Mouse (Mus musculus) Muller cell, postnatal 12 days (primary cell): ENCODE results near the gene Faim.

Source experiments
- DNase-seq: peaks from one replicate; pipeline ENCODE4 v3.0.0-alpha.2; 2015; ENCODE audit errors: inconsistent ontology term

Gene Faim

DNA sequence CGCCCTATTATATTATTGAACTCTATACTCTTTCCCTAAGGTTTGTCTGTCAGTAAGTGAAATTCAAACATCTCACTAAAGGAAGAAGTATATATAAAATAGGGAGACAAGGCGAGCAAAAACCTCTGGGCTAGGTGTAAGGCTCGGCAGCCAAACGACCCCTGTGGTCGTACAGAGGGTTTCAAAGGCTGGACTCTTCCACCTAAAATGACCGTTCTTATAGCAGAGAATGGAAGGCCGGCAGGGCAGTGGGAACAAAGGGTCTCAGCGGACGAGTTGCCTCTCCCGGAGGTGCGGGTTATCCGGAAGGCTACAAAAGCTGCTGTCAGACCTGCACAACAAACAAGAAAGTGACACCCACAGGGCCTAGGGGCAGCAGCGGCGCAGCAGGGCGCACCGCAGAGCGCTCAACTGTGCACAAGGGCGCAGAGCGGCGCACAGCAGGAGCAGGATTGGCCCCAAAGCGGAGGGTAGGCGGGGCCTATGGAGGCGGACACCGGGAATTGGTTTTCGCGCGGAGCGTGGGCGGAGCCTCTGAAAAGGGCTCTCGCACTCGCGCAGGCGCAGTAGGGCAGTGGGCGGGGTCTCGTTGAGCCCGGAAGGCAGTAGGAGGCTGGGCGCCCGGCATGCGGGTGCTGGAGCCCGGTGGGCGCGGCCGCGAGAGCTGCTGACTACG lies at the start of gene Faim:
Gene Faim (plus strand): TSS at position 574 of the 676 bp plus-strand sequence.
- peak; percentile 99 for DNase-seq

DNA sequence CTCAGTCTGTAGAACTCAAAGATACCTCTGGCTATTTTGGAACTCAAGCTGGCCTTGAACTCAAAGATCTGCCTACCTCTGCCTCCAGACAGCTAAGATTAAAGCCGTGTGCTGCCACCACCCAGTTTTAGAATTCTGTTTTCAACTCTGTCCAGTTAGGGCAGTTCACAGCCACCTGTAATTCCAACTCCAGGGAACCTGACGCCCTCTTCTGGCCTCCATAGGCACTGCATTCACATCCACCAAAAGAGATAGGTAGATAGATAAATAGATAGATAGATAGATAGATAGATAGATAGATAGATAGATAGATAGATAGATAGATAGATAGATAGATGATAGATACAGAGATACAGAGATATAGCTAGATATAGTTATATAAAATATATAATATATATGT lies 46.9 kb upstream of the Faim start:
- no peak for DNase-seq

DNA sequence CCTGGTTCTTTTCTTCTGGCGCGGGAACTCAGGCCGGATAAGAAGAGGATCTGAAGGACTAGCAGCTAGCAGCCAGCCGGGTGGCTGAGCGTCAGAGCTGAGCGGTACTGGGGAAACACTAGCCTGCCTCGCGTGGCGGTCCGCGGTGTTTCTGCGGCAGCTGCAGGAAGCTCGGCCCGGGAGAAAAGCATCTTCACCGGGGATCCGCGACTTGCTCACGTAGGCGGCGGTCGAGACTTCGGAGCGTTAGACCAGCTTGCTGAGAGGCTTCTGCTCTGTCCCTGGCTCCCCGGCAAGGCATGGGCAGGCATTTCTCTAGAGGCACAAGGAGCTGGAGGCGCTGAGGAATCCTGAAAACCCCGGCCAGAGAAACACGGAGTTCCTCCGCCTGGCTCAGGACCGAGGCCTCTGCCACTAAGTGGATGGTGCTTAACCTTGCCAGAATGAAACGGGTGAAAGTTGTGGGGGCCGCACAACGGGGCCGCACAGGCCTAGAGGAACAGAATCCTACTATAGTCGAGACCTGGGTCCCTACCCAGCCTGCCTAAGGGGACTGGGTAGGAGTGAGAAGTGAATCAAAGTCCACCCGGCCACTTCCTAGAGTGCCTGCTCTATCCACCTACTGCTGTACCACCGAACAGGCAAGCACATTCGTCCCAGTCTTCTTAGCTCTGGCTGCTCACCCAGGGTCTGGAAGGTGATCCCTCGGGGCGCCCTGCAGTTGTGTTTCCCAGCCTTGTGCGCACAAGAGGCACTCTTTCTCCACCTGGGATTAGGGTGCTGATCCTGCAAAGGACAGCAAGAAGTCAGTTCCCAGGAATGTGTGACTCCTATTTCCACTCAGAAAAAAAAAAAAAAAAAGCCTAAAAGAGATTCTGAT lies 33.8 kb upstream of the Faim start:
- peak; percentile 23 for DNase-seq

DNA sequence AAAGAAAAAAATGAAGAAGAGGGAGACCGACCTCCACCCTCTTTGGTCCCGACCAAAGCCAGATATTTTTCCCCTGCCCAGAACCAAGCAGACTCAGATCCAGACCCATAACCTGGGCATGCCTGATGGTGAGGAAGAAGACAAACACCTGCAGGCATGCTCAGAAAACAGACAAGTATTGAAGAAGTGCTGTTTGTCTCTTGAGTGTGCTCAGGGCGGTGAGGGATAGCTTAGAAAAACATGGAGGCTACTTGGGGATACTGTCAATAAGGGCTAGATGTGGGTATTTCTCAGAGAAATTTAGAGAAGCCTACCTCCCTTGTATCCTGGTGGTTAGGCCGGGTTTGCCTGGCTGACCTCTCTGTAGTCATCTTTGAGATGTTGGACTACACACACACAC lies 32.9 kb upstream of the Faim start:
- no peak for DNase-seq

DNA sequence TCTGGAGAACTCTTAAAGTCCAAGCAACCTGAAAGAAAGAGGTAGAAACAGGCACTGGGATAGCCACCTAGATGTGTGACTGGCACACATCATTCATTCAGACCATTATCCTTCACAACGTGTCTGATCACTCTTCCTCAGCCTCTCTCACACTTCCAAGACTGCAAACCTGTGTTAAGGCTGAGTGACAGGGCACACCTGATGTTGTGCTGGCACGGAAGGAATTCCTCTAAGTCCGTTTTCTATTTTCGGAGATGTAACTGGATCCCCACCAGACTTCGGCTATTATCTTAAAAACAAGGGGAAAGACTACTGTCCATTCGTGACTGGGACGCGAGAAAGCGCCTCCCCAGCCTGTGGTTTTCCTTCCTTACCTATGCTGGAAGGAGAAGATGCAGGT lies 32.3 kb upstream of the Faim start:
- DNase-seq, result no peak

DNA sequence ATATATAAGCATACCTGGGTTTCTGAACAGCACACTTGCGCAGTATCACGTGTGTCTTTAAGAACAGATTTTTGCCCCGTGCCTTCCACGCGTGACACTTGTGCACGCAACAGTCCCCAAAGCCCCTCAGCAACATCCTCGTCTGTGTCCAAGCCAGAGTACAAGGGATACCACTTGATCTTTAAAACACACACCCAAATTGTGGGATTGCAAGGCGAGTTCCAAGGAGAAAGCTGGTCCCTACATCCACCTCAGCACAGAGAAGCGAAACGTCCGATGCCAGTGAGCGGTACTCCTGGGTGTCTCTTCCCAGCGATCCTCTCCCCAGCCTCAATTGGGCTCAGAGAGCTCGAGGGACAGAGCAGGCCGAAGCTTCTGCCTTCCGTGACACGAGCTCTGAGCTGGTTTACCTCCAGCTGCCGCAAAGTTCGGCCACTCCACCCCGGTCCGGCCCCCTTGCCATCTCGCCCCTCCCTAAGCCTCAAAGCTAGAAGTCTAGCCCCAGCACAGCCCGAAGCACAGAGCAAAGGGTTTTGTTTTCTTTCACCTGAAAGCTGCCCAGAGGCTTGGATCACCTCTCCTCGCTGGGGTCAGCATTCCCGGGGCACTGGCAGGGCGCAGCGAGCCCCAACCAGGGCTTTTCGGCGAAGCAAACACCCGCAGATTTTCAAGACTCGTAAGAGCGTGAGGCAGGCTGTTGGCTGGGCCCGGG lies 31.6 kb upstream of the Faim start:
- DNase-seq, result peak; percentile 47

DNA sequence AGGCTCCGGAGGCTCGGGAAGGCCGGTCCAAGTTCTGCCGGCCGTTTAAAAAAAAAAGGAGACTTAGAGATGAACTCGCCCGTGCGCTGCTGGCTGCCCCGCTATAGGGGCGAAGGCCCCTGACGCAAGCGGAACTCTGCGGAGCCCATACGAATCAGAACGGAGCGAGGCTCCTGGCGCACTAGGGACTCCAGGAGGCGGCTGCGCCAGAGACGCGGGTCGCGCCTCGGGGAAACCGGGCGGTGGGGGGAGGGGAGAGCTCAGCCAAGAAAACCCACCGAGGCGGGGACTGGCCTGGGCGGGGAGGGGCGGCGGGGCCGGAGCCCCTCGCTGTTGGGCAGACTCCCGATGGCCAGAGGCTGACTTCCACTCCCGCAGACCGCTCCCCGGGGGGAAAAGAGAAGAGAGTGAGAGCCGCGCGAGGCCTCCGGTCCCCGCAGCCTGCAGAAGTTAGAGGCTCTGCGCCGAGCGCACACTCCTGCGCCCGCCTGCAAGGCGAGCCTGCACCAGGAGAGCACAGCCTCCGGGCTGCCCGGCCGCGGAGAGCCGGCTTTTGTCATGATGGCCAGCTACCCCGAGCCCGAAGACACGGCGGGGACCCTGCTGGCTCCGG lies 31.0 kb upstream of the Faim start, which contains the start of gene Foxl2:
Gene Foxl2 (plus strand): TSS at position 186 of the 613 bp plus-strand sequence.
- DNase-seq, result no peak

DNA sequence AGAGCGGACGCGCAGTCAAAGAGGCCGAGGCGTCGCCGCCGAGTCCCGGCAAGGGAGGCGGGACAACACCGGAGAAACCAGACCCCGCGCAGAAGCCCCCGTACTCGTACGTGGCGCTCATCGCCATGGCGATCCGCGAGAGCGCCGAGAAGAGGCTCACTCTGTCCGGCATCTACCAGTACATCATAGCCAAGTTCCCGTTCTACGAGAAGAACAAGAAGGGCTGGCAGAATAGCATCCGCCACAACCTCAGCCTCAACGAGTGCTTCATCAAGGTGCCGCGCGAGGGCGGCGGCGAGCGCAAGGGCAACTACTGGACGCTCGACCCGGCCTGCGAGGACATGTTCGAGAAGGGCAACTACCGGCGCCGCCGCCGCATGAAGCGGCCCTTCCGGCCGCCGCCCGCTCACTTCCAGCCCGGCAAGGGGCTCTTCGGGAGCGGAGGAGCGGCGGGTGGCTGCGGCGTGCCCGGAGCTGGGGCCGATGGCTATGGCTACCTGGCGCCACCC lies 30.4 kb upstream of the Faim start:
- no peak for DNase-seq

DNA sequence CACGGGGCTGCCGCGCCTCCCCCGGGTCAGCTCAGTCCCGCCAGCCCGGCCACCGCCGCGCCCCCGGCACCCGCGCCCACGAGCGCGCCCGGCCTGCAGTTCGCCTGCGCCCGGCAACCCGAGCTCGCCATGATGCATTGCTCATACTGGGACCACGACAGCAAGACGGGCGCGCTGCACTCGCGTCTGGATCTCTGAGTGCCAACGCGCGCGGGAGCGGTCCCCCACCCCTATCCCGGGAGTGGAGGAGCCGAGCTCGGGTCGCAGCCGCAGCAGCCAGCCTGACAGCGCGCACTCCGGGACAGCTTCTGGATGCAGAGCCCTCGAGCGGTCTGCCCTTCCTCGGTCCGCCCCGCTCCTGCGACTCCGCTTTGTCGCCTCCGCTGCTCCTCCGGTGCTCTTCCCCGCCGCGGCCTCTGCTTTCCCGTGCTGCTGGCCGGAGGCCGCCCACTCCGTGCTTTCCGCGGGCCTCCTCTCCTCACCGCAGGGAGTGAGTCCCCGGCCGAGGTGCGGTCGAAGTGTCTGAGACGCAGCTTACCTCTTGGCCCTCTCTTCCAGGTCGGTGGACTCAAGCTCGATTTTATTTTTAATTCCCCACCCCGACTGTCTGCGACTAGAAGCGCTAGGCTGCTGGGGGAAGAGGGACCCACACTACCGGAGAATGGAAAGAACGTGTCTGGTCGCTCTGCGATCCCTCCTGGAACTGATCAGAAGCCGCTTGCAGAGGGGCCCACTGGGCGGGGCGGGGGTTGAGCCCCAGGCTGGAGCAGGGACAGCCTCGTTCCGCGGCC lies 29.4 kb upstream of the Faim start:
- DNase-seq, result no peak

DNA sequence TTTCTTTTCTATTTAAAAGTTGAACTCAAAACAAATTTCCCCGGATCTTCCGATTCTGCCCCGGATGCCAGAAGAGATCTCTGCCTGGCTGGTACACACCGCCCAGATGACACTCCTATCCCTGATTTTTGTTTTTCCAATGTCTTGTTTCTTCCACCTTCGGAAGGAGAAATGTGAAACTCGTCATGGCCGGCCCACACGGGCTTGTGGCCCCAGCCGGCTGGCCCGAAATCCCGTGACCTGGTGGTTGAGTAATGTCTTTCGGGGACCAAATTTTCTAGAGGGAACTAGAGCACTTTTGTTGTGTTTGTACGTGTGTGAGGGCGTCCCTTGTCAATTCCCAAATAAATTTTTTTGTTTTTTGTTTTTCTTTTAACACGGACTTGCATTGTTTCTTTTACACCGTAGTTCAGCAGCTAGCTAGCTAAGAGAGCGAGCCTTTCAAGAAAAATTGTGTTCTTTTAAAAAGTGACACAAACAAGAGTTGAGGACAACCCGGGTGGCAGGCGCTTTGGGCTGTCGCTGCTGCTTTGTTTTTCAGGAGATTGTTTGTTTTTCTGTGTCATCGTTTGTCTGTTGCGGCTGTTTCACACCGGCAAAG lies 28.3 kb upstream of the Faim start:
- DNase-seq, result peak; percentile 67

DNA sequence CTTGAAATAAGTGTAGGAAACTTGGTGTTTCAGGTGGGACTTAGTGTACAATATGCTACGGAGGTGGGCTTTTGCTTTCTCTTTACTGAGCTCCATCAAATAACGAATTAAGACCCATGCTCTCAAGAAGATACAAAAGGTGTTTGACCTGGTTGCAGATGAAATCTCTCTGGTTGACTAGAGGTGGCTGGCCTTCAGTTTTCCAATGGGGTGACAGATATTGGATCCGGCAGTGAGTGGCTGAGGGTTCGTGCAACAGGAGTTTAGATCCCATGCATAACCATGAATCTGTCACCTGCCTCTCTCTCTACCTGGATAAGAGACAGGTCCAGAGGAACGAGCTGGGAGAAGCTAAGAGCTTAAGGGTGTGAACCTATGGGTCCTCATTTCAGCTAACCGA lies 27.5 kb upstream of the Faim start:
- no peak for DNase-seq

DNA sequence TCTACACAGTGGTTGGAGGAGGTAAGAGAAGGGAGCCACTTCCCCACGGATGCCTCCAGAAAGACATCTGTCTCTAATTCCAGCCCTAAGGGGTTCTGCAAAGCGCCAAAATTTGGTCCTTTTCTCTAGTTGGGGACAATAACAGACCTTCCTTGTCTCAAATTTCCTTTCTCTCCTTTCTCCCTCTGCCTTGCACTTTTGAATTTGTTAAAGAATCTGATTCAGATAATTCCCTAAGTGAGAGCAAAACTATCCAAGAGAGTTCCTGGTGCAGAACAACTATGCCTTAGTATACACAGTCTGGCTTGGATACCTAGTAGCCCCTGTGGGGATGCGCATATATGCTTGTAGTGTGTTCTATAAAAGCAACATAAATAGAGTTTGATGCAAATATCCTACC lies 26.3 kb upstream of the Faim start:
- DNase-seq, result no peak

DNA sequence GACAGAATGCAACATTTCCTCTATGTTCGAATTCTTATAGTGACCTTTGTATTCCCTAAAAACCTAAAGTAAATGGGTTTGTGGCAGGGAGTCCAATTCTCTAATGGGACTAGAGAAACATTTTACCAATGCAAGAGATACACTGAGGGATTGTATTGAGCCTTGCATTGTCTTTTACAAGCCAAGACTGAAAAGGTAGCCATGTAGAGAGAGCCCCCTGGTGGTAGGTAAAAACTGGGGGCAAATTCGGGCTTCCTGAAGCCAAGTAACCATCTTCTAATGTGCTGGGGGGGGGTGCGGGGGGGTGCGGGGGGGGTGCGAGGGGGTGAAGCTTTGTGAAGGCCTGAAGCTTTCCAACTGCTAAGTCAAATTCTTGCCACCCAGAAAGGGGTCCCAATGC lies 25.8 kb upstream of the Faim start:
- no peak for DNase-seq

DNA sequence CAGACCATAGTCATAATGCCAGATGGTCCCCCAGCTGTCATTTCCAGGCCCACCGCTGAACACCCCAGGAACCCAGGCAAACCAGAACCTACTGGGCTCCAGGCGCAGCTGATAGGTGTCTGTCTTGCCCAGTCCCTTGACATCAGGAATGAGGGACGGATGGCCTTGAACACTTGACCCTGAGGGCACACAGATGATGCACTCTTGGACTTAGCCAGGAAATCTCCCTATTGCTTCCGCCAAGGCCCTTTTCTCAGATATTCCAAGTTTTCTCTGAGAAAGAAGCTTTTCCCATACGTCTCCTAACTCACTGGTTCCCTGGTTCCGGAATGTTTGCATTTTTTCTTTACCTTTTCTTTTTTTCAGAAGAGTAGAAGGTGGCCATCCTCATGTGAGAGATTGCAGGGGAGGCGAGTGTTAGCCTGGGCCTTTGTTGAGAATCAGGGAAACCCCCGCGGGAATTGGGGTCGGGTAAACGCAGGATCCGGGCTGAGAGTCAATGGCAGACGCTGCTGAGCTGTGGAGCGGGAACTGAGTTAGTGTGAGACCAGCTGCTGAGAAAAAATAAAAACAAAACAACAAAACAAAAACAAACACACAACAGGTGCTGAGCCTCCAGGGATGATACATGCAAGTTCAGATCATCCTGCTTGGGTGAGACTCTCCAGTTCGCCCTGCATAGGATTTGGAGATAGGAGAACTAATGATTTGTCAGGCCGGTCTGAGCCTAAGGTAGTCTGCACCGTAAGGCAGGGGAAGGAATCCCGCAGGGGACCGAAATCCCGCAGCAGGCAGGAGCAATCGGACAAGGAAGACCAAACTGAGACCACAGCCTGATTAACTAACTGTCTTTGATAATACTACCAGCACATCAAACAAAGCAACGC lies 24.3 kb upstream of the Faim start:
- no peak for DNase-seq

DNA sequence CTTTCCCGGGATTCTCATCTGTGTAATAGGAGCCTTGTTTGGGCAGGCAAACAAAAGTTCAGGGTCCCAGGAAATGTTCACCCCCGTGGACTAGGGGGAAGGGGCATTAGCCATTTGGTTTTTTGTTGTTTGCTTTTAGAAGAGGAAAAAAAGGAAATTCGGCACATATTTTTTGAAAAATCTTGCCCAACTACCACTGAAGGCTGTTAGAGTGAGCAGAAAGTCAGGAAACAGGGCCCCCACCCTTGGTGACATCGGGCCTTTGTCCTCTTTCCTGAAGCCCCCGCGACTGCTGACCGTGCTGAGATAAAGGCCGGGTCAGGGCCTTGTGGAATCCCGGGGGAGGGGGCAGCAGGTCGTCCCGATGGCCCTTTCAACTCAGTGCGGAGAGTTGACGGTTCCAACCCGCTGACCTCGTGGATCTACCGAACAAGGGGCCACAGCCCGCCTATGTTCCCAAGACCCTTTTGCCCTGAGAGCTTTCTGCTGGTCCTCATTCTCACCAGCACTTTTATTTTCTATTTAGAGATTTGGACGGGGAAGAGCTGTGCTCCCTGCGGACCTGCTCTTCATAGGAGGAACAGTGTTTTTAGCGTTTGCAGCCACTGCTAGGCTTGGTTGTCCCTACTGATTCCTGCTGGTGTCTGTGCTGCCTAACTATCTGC lies 23.6 kb upstream of the Faim start:
- DNase-seq, result no peak

DNA sequence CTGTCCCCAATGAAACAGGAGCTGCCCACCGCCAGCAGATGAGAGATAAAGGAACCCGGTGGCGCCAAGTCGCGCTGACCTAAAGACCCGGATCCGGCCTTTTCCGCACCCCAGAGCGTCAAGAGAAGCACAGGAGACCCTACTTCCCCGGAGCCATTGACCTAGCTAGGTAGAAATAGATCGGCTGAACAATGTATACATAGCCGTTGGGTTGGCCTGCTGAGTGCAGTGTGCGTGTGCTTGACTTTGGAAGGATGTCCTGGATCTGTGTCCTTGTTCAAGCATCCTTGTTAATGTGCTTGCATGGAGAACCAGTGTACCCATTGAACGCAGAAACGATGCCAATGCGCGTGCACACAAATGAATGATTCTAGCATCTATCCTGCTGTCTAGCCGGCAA lies 22.5 kb upstream of the Faim start:
- no peak for DNase-seq

DNA sequence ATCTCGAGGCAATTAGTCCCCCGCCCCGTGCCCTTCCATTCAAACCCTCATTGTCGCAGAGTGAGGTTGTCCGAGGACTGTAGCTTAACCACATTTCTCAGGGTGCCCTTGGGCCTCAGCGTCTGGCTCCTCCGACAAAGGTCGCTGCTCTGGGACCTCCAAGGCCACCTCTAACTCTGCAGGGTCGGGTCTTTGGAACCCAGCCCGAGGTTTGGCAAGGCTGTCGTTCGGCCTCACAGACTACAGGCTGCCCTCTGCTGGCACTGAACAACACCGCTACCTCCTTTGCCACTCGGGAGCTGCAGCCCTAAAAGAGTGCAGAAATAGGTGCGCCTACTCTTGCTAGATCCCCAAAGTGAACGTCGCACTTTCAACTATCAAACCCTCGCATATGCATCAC lies 21.1 kb upstream of the Faim start:
- no peak for DNase-seq

DNA sequence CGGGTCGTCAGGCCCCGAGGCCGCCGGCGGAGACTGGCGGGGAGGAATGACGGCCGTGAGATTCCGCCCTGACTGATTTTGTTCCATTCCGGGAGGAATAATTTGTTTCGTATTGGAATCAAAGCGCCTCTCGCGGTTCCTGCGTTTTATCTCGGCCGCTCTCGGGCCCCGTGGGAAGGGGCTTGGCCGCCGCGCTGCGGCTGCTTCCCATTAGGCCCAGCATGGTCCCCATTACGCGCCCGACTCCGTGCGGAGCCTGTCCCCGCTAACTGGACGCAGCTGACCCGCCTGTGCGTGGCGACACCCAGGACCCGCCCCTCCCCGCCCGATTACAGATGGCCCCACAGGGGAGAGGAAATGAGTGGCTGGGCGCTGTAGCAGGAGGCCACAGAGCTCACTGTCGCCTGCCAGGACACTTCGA lies 13.1 kb upstream of the Faim start:
- DNase-seq, result peak; percentile 48

DNA sequence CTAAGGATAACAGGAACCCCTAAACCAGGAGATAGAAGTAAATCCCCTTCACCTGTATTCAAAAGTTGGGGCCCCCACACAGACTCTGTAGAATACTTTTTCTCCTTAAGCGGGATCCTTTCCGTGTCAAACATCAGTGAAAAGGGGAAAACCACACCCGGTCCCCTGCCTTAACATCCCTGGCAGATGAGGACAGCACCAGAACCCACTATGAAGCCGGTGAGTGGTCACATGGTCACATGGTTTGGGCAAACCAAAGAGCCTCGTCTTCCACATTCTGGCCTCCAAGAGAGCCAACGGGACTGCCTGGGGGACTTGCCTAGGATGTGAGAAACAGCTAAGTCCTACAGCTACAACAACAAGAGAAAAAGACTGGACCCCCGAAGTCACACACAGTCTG lies 12.6 kb upstream of the Faim start:
- no peak for DNase-seq
